Mouse (Mus musculus): ENCODE measurements around the gene Mcf2l. TPM values are rescaled to one million over a fixed set of nuclear protein-coding genes. Genes with fewer than 3 reads are reported as not detected.

The Mcf2l gene
- polyA plus RNA-seq, 1 experiment from 2014 or later: 13.4 TPM

DNA sequence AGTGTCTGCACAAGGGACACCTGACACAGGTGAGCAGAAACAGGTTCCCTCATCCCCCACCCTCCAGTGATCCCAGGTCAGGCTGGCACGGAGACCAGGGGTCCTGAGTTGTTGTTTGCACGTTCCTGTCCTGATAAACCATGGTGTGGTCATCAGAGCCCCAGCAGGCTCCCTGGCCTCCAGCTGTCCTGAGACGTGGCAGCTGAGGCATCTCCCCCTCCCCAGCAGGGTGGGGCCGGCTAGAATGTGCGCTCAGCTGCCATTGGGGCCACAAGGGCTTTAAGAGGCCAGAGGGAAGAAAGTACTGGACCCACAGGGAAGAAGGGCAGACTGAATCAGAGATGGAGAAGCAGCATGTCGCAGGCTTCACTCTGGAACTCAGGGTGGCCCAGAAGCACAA, 79.1 kb downstream of the Mcf2l start:
- no peaks in the 10 kb centered on the region for H3K27me3 ChIP-seq (ENCODE audit: insufficient read depth, low read length)
- H3K4me2 ChIP-seq: no peak overlapping the region
- DNase-seq: no peak
- H3K9ac ChIP-seq: no peak overlapping the region
- H3K9me3 ChIP-seq (ENCODE audit: low read depth, low read length): no peaks in the 10 kb centered on the region
- no peaks in the 10 kb centered on the region for H3K36me3 ChIP-seq (ENCODE audit: insufficient read depth)
- 42% methylated on average over 6 of the region's 6 CpGs for WGBS
- H3K4me1 ChIP-seq (ENCODE audit: insufficient read depth): peaks cover 4% of the 10 kb centered on the region; the same call in 1 of the 2 replicates
- no peak overlapping the region for H3K27ac ChIP-seq (ENCODE audit: low read depth)
- no peak for ATAC-seq (ENCODE audit: insufficient read depth)
- H3K4me3 ChIP-seq (ENCODE audit: low read depth, low read length): no peak overlapping the region
- no peak for TF ChIP-seq CTCF (IDR thresholded peaks at IDR 0.05; ENCODE audit: low read depth)

DNA sequence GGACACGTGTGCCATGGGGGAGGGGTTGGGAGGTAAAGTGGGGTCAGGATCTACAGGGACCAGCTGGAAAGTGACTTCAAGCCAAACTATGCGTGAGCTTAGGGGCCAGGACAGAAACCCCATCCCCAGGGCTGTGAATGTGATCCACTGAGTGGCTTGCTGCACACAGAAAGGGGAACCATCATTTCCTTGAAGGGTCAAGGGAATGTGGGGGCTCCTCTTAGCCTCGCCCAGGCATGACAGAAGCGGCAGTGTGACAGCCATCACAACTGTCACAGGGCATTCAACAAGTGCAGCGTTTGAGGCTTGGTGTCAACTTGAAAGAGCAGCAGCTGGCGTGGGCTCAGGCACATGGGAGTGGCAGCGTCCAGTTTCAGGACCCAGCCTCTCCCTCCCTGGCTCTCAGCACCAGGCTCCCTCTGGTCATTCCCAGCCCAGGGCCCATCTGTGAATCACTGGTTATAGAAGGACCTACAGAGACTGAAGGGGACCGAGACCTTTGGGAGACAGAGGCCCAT, 81.8 kb downstream of the Mcf2l start:
- Histone ChIP-seq H3K9ac (no peak overlapping the region), H3K4me1 (ENCODE audit: insufficient read depth) (no peaks in the 10 kb centered on the region), H3K36me3 (ENCODE audit: insufficient read depth) (no peaks in the 10 kb centered on the region), H3K4me3 (ENCODE audit: low read depth, low read length) (no peak overlapping the region), H3K27me3 (ENCODE audit: insufficient read depth, low read length) (no peaks in the 10 kb centered on the region), H3K4me2 (no peak overlapping the region), H3K9me3 (ENCODE audit: low read depth, low read length) (no peaks in the 10 kb centered on the region), H3K27ac (ENCODE audit: low read depth) (no peak overlapping the region)
- WGBS: 60% methylated on average over 8 of the region's 8 CpGs
- DNase-seq (no peak), ATAC-seq (ENCODE audit: insufficient read depth) (no peak)
- TF ChIP-seq CTCF (IDR thresholded peaks at IDR 0.05; ENCODE audit: low read depth): no peak

DNA sequence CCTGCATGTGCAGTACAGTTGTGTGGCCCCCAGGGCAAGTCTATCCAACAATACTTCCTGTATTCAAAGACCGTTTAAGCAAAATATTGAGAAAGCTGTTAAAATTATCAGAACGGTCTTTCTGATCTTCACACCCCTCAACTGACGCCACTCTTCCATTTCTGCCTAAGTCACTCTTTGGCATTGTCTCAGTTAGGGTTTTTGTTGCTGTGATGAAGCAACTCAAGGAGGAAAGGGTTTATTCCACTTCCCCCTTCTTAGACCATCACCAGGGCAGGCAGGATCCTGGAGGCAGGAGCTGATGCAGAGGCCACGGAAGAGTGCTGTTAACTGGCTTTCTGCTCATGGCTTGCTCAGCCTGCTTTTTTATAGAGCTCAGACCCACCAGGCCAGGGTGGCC, 82.3 kb downstream of the Mcf2l start:
- WGBS: 86% methylated on average over 4 of the region's 4 CpGs
- TF ChIP-seq CTCF (IDR thresholded peaks at IDR 0.05; ENCODE audit: low read depth): no peak
- ATAC-seq (ENCODE audit: insufficient read depth): no peak
- no peak for DNase-seq
- Histone ChIP-seq H3K4me2 (no peak overlapping the region), H3K9me3 (ENCODE audit: low read depth, low read length) (no peaks in the 10 kb centered on the region), H3K27me3 (ENCODE audit: insufficient read depth, low read length) (no peaks in the 10 kb centered on the region), H3K9ac (no peak overlapping the region), H3K27ac (ENCODE audit: low read depth) (no peak overlapping the region), H3K4me1 (ENCODE audit: insufficient read depth) (no peaks in the 10 kb centered on the region), H3K36me3 (ENCODE audit: insufficient read depth) (no peaks in the 10 kb centered on the region), H3K4me3 (ENCODE audit: low read depth, low read length) (no peak overlapping the region)

DNA sequence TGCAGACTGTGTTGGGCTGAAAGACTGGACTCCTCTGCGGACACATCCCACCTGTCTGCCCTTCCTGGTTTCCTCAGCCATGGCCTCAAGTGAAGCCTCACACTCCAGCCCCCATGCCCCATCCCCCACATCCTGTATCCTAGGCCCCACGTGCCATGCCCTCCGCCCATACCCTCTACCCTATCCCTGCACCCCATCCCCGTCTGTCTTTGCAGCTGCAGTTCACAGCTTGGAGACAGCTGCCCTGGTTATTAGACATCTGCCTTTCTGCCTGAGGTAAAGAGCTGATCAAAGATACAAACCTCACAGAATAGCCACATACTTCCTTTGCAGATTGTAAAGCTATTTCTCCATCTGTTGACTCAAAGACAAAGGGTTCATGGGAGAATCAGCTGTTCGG, 83.3 kb downstream of the Mcf2l start:
- H3K4me2 ChIP-seq: no peak overlapping the region
- no peaks in the 10 kb centered on the region for H3K4me1 ChIP-seq (ENCODE audit: insufficient read depth)
- H3K27me3 ChIP-seq (ENCODE audit: insufficient read depth, low read length): no peaks in the 10 kb centered on the region
- ATAC-seq (ENCODE audit: insufficient read depth) (no peak), DNase-seq (no peak)
- no peak overlapping the region for H3K9ac ChIP-seq
- no peak overlapping the region for H3K4me3 ChIP-seq (ENCODE audit: low read depth, low read length)
- no peaks in the 10 kb centered on the region for H3K9me3 ChIP-seq (ENCODE audit: low read depth, low read length)
- no peak for TF ChIP-seq CTCF (IDR thresholded peaks at IDR 0.05; ENCODE audit: low read depth)
- H3K36me3 ChIP-seq (ENCODE audit: insufficient read depth): no peaks in the 10 kb centered on the region
- WGBS: 50% methylated on average over 5 of the region's 5 CpGs
- no peak overlapping the region for H3K27ac ChIP-seq (ENCODE audit: low read depth)

DNA sequence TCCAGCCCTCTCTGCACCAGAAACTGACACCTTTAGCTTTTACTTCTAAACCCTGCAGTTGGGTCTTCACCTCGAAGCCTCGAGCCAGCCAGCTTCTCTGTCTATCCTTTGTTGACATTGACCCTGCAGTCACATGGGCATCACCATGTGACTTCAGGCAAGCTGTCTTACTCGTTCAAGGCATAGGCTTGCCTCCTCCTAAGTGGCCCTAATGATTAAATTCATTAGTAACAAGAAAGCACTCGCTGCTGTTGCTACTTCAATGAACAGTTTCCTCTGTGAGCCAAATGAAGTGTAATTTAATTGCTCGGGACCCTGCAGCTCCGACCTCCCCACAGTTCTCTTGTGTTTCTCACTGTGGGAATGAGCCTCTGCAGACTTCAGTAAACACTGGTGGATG, 83.8 kb downstream of the Mcf2l start:
- no peak overlapping the region for H3K4me2 ChIP-seq
- ATAC-seq (ENCODE audit: insufficient read depth) (no peak), DNase-seq (no peak)
- no peak overlapping the region for H3K27ac ChIP-seq (ENCODE audit: low read depth)
- H3K4me1 ChIP-seq (ENCODE audit: insufficient read depth): no peaks in the 10 kb centered on the region
- no peaks in the 10 kb centered on the region for H3K36me3 ChIP-seq (ENCODE audit: insufficient read depth)
- no peak overlapping the region for H3K9ac ChIP-seq
- no peak for TF ChIP-seq CTCF (IDR thresholded peaks at IDR 0.05; ENCODE audit: low read depth)
- no peaks in the 10 kb centered on the region for H3K9me3 ChIP-seq (ENCODE audit: low read depth, low read length)
- no peaks in the 10 kb centered on the region for H3K27me3 ChIP-seq (ENCODE audit: insufficient read depth, low read length)
- 39% methylated on average over 6 of the region's 6 CpGs for WGBS
- H3K4me3 ChIP-seq (ENCODE audit: low read depth, low read length): no peak overlapping the region

DNA sequence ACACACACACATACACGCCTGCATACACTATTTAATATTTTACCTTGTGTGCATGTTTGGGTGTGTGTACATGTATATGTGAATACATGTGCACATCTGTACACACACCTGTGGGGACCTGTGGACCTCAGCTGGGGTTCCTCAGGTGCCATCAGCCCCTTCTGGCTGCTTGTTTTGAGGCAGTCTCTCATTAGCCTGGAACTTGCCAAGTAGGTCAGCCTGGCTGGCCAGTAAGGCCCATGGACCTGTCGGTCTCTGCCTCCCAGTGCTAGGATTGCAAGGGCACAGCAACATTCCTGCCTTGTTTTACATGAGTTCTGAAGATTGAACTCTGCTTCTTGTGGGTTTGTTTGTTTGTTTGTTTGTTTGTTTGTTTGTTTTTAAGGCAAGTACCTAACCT, 87.0 kb downstream of the Mcf2l start:
- ATAC-seq (ENCODE audit: insufficient read depth) (no peak), DNase-seq (no peak)
- TF ChIP-seq CTCF (IDR thresholded peaks at IDR 0.05; ENCODE audit: low read depth): no peak
- no peaks in the 10 kb centered on the region for H3K4me1 ChIP-seq (ENCODE audit: insufficient read depth)
- no peak overlapping the region for H3K4me2 ChIP-seq
- H3K27me3 ChIP-seq (ENCODE audit: insufficient read depth, low read length): no peaks in the 10 kb centered on the region
- WGBS: 76% methylated on average over 2 of the region's 2 CpGs
- H3K9me3 ChIP-seq (ENCODE audit: low read depth, low read length): no peaks in the 10 kb centered on the region
- no peaks in the 10 kb centered on the region for H3K36me3 ChIP-seq (ENCODE audit: insufficient read depth)
- no peak overlapping the region for H3K27ac ChIP-seq (ENCODE audit: low read depth)
- no peak overlapping the region for H3K9ac ChIP-seq
- H3K4me3 ChIP-seq (ENCODE audit: low read depth, low read length): no peak overlapping the region

DNA sequence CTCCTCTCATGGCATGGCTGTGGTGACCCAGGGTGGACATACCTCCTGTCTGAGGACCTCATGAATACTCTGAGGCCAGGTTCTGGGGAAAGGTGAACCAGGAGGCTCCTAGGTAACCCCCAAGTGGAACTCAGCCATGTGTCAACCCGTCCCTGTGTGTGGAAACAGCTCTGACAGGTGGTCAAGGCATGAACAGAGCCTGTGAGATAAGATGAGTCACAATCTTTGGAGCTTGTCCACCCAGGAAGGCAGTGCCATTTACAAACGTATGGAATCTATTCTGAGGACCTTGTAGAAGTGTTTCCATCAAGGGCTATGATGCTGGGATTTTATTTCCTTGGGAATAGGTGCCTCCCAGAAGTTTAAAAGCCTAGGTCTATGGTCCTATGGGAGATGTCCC, 87.6 kb downstream of the Mcf2l start:
- no peaks in the 10 kb centered on the region for H3K9me3 ChIP-seq (ENCODE audit: low read depth, low read length)
- 28% methylated on average over 2 of the region's 2 CpGs for WGBS
- no peak for TF ChIP-seq CTCF (IDR thresholded peaks at IDR 0.05; ENCODE audit: low read depth)
- H3K4me1 ChIP-seq (ENCODE audit: insufficient read depth): no peaks in the 10 kb centered on the region
- H3K4me2 ChIP-seq: no peak overlapping the region
- ATAC-seq (ENCODE audit: insufficient read depth) (no peak), DNase-seq (no peak)
- no peak overlapping the region for H3K4me3 ChIP-seq (ENCODE audit: low read depth, low read length)
- H3K27ac ChIP-seq (ENCODE audit: low read depth): no peak overlapping the region
- no peaks in the 10 kb centered on the region for H3K27me3 ChIP-seq (ENCODE audit: insufficient read depth, low read length)
- no peaks in the 10 kb centered on the region for H3K36me3 ChIP-seq (ENCODE audit: insufficient read depth)
- no peak overlapping the region for H3K9ac ChIP-seq
